ENCODE assay signal across 23 mouse cellular contexts in genomic region chr9:67028133-67028724, GRCm38 (mm10). TPM values are rescaled to one million over a fixed set of nuclear protein-coding genes. Genes with fewer than 3 reads are reported as not detected.
A peak's percentile ranks its signal among the peaks of the same experiment; 100 is the strongest.
DNase-seq lines count a peak whose midpoint lies in the region; ATAC-seq and TF ChIP-seq lines count a peak whose summit lies in the region.
"Had no signal": no experiment of that assay in that cellular context is flagged by ENCODE, and none has a peak within 500 bp of the region (broad histone marks: within the 10 kb centered on the region; RNA-seq: fewer than 3 reads in every experiment).

No protein-coding gene starts in this region.

- H3K4me2 ChIP-seq in liver, embryonic 13.5 days, result no peak overlapping the region
- H3K4me2 ChIP-seq in liver, embryonic 11.5 days, result no peak overlapping the region
- no peak overlapping the region for H3K4me2 ChIP-seq in lung, embryonic 16.5 days (ENCODE audit: low read depth, low read length)
- no peak overlapping the region for H3K4me2 ChIP-seq in myocyte (ENCODE audit: low read depth)
- H3K4me2 ChIP-seq: embryonic facial prominence, embryonic 12.5 days; embryonic facial prominence, embryonic 15.5 days; heart, embryonic 12.5 days; hindbrain, embryonic 12.5 days; hindbrain, embryonic 15.5 days had no signal

- TF ChIP-seq CTCF in gastrocnemius, adult 2 months (IDR thresholded peaks at IDR 0.05), result no peak

- peaks cover 41% of the 10 kb centered on the region for H3K4me1 ChIP-seq in liver, embryonic 13.5 days (replicated peaks)
- peaks cover 29% of the 10 kb centered on the region for H3K4me1 ChIP-seq in liver, embryonic 11.5 days (replicated peaks; ENCODE audit: control insufficient read depth, insufficient read depth, low read length)
- peaks cover 12% of the 10 kb centered on the region for H3K4me1 ChIP-seq in lung, embryonic 16.5 days (replicated peaks; ENCODE audit: control insufficient read depth, insufficient read depth, low read length)
- H3K4me1 ChIP-seq: embryonic facial prominence, embryonic 12.5 days; hindbrain, embryonic 12.5 days; hindbrain, embryonic 15.5 days had no signal

- no peak overlapping the region for H3K4me3 ChIP-seq in gastrocnemius, adult 2 months
- no peak overlapping the region for H3K4me3 ChIP-seq in liver, embryonic 13.5 days (replicated peaks)
- no peak overlapping the region for H3K4me3 ChIP-seq in liver, embryonic 11.5 days (ENCODE audit: low read depth, low read length)
- no peak overlapping the region for H3K4me3 ChIP-seq in lung, embryonic 16.5 days (ENCODE audit: low read length)
- H3K4me3 ChIP-seq in myocyte, result no peak overlapping the region
- H3K4me3 ChIP-seq: embryonic facial prominence, embryonic 12.5 days; embryonic facial prominence, embryonic 15.5 days; heart, embryonic 12.5 days; hindbrain, embryonic 12.5 days; hindbrain, embryonic 15.5 days had no signal

- H3K36me3 ChIP-seq in liver, embryonic 13.5 days, result peaks cover 94% of the 10 kb centered on the region
- peaks cover 58% of the 10 kb centered on the region for H3K36me3 ChIP-seq in liver, embryonic 11.5 days (ENCODE audit: control insufficient read depth, insufficient read depth, low read length)
- H3K36me3 ChIP-seq in lung, embryonic 16.5 days (ENCODE audit: control insufficient read depth, insufficient read depth, low read length), result peaks cover 65% of the 10 kb centered on the region
- peaks cover 92% of the 10 kb centered on the region for H3K36me3 ChIP-seq in myocyte (ENCODE audit: control insufficient read depth, insufficient read depth)

- ATAC-seq in liver, embryonic 13.5 days (ENCODE audit: low read depth), result no peak
- ATAC-seq in liver, embryonic 11.5 days (replicated peaks; ENCODE audit: low FRiP score), result no peak
- peak; percentile 72; the same call in 1 of the 2 replicates for ATAC-seq in lung, embryonic 16.5 days (ENCODE audit: low read depth)
- ATAC-seq: forebrain, embryonic 14.5 days; forebrain, postnatal 0 days had no signal

- WGBS in liver, embryonic 13.5 days (ENCODE audit: insufficient replicate concordance), result 81% methylated on average over 12 of the region's 12 CpGs
- 81% methylated on average over 12 of the region's 12 CpGs for WGBS in liver, embryonic 11.5 days
- 66% methylated on average over 12 of the region's 12 CpGs for WGBS in lung, embryonic 16.5 days

- H3K27ac ChIP-seq in gastrocnemius, adult 2 months, result peak overlapping the region; percentile 2; the same call in 1 of the 2 replicates
- peak overlapping the region; percentile 62; the same call in 1 of the 2 replicates for H3K27ac ChIP-seq in liver, embryonic 13.5 days
- no peak overlapping the region for H3K27ac ChIP-seq in liver, embryonic 11.5 days (ENCODE audit: low read depth, low read length)
- H3K27ac ChIP-seq in lung, embryonic 16.5 days (ENCODE audit: low read length), result peak overlapping the region; percentile 4; the same call in 1 of the 2 replicates
- H3K27ac ChIP-seq: embryonic facial prominence, embryonic 12.5 days; hindbrain, embryonic 12.5 days; hindbrain, embryonic 15.5 days had no signal

- H3K9ac ChIP-seq in liver, embryonic 13.5 days, result no peak overlapping the region
- H3K9ac ChIP-seq in liver, embryonic 11.5 days (ENCODE audit: low read depth, low read length), result no peak overlapping the region
- H3K9ac ChIP-seq in lung, embryonic 16.5 days (ENCODE audit: low read length), result no peak overlapping the region
- H3K9ac ChIP-seq: embryonic facial prominence, embryonic 12.5 days; embryonic facial prominence, embryonic 15.5 days; forebrain, postnatal 0 days; hindbrain, embryonic 12.5 days; hindbrain, embryonic 15.5 days had no signal

- peak; percentile 54 for DNase-seq in gastrocnemius, adult 2 months
- DNase-seq in gastrocnemius, postnatal 14 days, result no peak
- no peak for DNase-seq in liver, embryonic 13.5 days
- no peak for DNase-seq in liver, embryonic 11.5 days (ENCODE audit: low spot score)
- DNase-seq in lung, postnatal 14 days, result no peak
- no peak for DNase-seq in T-cell, adult 2 months (ENCODE audit: low spot score)
- DNase-seq: adrenal gland, adult 2 months; adrenal gland, postnatal 14 days; cerebellum, adult 11 months; cerebellum, adult 2 months; cerebellum, adult 9-11 months; cerebellum, postnatal 25 days; forebrain, postnatal 0 days; gastrocnemius, postnatal 36 days; heart, postnatal 14 days had no signal

- H3K27me3 ChIP-seq in liver, embryonic 13.5 days, result no peaks in the 10 kb centered on the region
- H3K27me3 ChIP-seq in liver, embryonic 11.5 days (replicated peaks; ENCODE audit: control insufficient read depth, insufficient read depth, low read length), result no peaks in the 10 kb centered on the region
- no peaks in the 10 kb centered on the region for H3K27me3 ChIP-seq in lung, embryonic 16.5 days (ENCODE audit: control insufficient read depth, insufficient read depth, low read depth, low read length)
- H3K27me3 ChIP-seq in myocyte (ENCODE audit: control insufficient read depth, insufficient read depth, insufficient read length), result no peaks in the 10 kb centered on the region
- H3K27me3 ChIP-seq: embryonic facial prominence, embryonic 12.5 days; embryonic facial prominence, embryonic 15.5 days; heart, embryonic 12.5 days; hindbrain, embryonic 12.5 days; hindbrain, embryonic 15.5 days had no signal

- no peaks in the 10 kb centered on the region for H3K9me3 ChIP-seq in liver, embryonic 13.5 days (replicated peaks)
- H3K9me3 ChIP-seq in liver, embryonic 11.5 days (ENCODE audit: control insufficient read depth, low read length), result no peaks in the 10 kb centered on the region
- H3K9me3 ChIP-seq in lung, embryonic 16.5 days (ENCODE audit: control insufficient read depth, low read length), result no peaks in the 10 kb centered on the region
- H3K9me3 ChIP-seq: embryonic facial prominence, embryonic 12.5 days; embryonic facial prominence, embryonic 15.5 days; heart, embryonic 12.5 days; hindbrain, embryonic 12.5 days; hindbrain, embryonic 15.5 days had no signal

- no peak overlapping the region for H3ac ChIP-seq in myocyte (ENCODE audit: control insufficient read depth, insufficient read length)

- TF ChIP-seq POLR2A in myocyte (IDR thresholded peaks at IDR 0.05; ENCODE audit: insufficient read length, low read depth), result no peak

- intact Hi-C loops in gastrocnemius, adult 2 months (cut with DNase I), result no loop called here
- intact Hi-C loops in gastrocnemius, postnatal 14 days (cut with DNase I; ENCODE audit: low total_unique reads), result no loop called here

- H3K79me2 ChIP-seq in myocyte (ENCODE audit: control insufficient read depth, insufficient read depth), result peaks cover 3% of the 10 kb centered on the region

TF ChIP-seq in myocyte, 11 proteins besides CTCF, POLR2A, EP300 and RAD21:
- peak; percentile 32 for TF ChIP-seq POLR2AphosphoS2 (IDR thresholded peaks at IDR 0.05; ENCODE audit: insufficient read length, low read depth)
- TF ChIP-seq CEBPB (IDR thresholded peaks at IDR 0.05; ENCODE audit: insufficient read depth, poor library complexity, severe bottlenecking), result no peak

RNA-seq across cellular contexts. Expression of gene Tpm1, which starts 21.0 kb away (rescaled TPM):
- over 10,000 TPM; 18,374 to 28,065 TPM for total RNA-seq in gastrocnemius, adult 2 months (2021)
- over 10,000 TPM; 23,393 to 24,139 TPM for total RNA-seq in gastrocnemius, postnatal 14 days (2021)
- 168 and 198 TPM in 2 replicates for polyA plus RNA-seq in liver, embryonic 13.5 days (2015; fragmentation: Nextera tagmentation; extraction: Ambion mirVana)
- polyA plus RNA-seq in liver, embryonic 11.5 days (2014; fragmentation: Nextera tagmentation; extraction: Ambion mirVana), result 378 and 420 TPM in 2 replicates
- polyA plus RNA-seq in lung, embryonic 16.5 days (2015; fragmentation: Nextera tagmentation; extraction: Ambion mirVana), result 758 and 782 TPM in 2 replicates
- polyA plus RNA-seq in myocyte (2012; fragmentation: generic; extraction: Trizol), result 1,921 TPM

RNA-seq across cellular contexts. Expression of gene Lactb, which starts 52.9 kb away (rescaled TPM):
- total RNA-seq in gastrocnemius, adult 2 months (2021), result 10 to 100 TPM; 17.7 to 22.3 TPM
- total RNA-seq in gastrocnemius, postnatal 14 days (2021), result 10 to 100 TPM; 21.3 to 21.6 TPM
- 6.4 and 6.7 TPM in 2 replicates for polyA plus RNA-seq in liver, embryonic 13.5 days (2015; fragmentation: Nextera tagmentation; extraction: Ambion mirVana)
- 11.6 and 12.7 TPM in 2 replicates for polyA plus RNA-seq in liver, embryonic 11.5 days (2014; fragmentation: Nextera tagmentation; extraction: Ambion mirVana)
- polyA plus RNA-seq in lung, embryonic 16.5 days (2015; fragmentation: Nextera tagmentation; extraction: Ambion mirVana), result 6.0 and 7.0 TPM in 2 replicates
- 6.6 TPM for polyA plus RNA-seq in myocyte (2012; fragmentation: generic; extraction: Trizol)
